Mouse (Mus musculus): ENCODE data around the gene Nepro. TPM values are rescaled to one million over a fixed set of nuclear protein-coding genes. Genes with fewer than 3 reads are reported as not detected.

Gene Nepro
- 10.9 to 14.9 TPM (median 12.2 TPM) in 4 replicates for total RNA-seq (2023)

GRCm38 (mm10) chr16:44724083-44724787 is at the start of gene Nepro:
Nepro (plus strand) TSS chr16:44724301.

GRCm38 (mm10) chr16:44745866-44746562 is 21.9 kb downstream of the Nepro start, which contains the start of gene Gtpbp8:
Gtpbp8 (minus strand) TSS chr16:44746363.

GRCm38 (mm10) chr16:44765555-44766319 is 41.6 kb downstream of the Nepro start, which contains the start of gene Cd200r1:
Cd200r1 (plus strand) TSS chr16:44765736.

Other genes with a start within 250 kb of the Nepro start
- gene Boc, start 165.4 kb upstream of the Nepro start, total RNA-seq (2023), result not detected in 4 replicates
- 6.4 to 12.1 TPM (median 9.7 TPM) in 4 replicates for gene Gtpbp8, start 22.1 kb downstream of the Nepro start, total RNA-seq (2023)
- 0.30 to 0.81 TPM (median 0.44 TPM) in 4 replicates for gene Cd200r1, start 41.4 kb downstream of the Nepro start, total RNA-seq (2023)
- gene Cd200r4, start 87.4 kb downstream of the Nepro start, total RNA-seq (2023), result 0.33 TPM in 1 of 4 replicates, not detected in the others
- not detected in 4 replicates for gene Cd200r2, start 142.8 kb downstream of the Nepro start, total RNA-seq (2023)
- gene Cd200r3, start 219.4 kb downstream of the Nepro start, total RNA-seq (2023), result not detected in 4 replicates